Mouse (Mus musculus) olfactory bulb, adult 2 months (tissue): ENCODE data around the gene Gm20532.

Experiments
- CTCF ChIP-seq: fragments of 200-500 bp; IDR thresholded peaks from 2 replicates; pipeline ENCODE4 v1.5.1; 2012; ENCODE audit warnings: low read depth, mild to moderate bottlenecking, low read length, moderate library complexity; ENCODE audit not compliant: insufficient read depth
- POLR2A ChIP-seq: fragments of 200-500 bp; IDR thresholded peaks from 2 replicates; pipeline ENCODE4 v1.6.1; 2012; ENCODE audit warnings: mild to moderate bottlenecking, low read depth, low read length, moderate library complexity; ENCODE audit not compliant: insufficient read depth

DNA sequence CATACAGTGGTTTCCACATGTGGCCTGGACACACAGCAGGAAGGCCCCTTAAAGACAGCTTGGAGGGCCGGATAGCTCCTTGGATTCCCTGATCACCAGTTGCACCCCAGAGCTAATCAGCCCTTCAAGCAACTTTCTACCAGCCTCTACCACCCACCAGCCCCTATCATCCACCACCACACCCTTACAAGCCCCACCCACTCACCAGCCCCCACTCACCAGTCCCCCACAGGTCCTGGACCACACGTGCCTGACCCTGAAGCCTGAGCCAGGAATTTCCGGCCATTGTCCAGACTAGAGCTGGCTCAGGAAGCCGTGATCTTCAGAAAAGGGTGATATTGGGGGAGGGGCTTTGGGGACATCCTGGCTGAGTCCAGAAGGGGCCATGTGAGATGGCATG, 10.6 kb upstream of the Gm20532 start:
- TF ChIP-seq CTCF (no peak), POLR2A (no peak)
